11 mouse cellular contexts compared by ENCODE assay signal in genomic region chr19:8815812-8816211, GRCm38 (mm10). TPM values are rescaled to one million over a fixed set of nuclear protein-coding genes. Genes with fewer than 3 reads are reported as not detected.
A peak's percentile ranks its signal among the peaks of the same experiment; 100 is the strongest.
DNase-seq lines count a peak whose midpoint lies in the region; ATAC-seq and TF ChIP-seq lines count a peak whose summit lies in the region.
"Had no signal": no experiment of that assay in that cellular context is flagged by ENCODE, and none has a peak within 500 bp of the region (broad histone marks: within the 10 kb centered on the region; RNA-seq: fewer than 3 reads in every experiment).

No protein-coding gene starts in this region.

- intact Hi-C loops in heart, adult 2 months (cut with DNase I) = loop anchor here (5.0 kb wide), 4 partner anchors 44 to 94 kb away; partner anchors contain the start of genes 1700092M07Rik, Nxf1, Slc3a2 and Stx5a

- H3K4me2 ChIP-seq in heart, embryonic 13.5 days = no peak overlapping the region
- no peak overlapping the region for H3K4me2 ChIP-seq in midbrain, embryonic 14.5 days (ENCODE audit: low read length)
- no peak overlapping the region for H3K4me2 ChIP-seq in midbrain, embryonic 11.5 days
- no peak overlapping the region for H3K4me2 ChIP-seq in forebrain, postnatal 0 days (ENCODE audit: low read depth)

- 83% methylated on average over 11 of the region's 11 CpGs for WGBS in heart, embryonic 13.5 days
- WGBS in heart, adult 2 months = 69% methylated on average over 11 of the region's 11 CpGs
- 81% methylated on average over 11 of the region's 11 CpGs for WGBS in midbrain, embryonic 14.5 days
- 83% methylated on average over 11 of the region's 11 CpGs for WGBS in midbrain, embryonic 11.5 days
- 65% methylated on average over 11 of the region's 11 CpGs for WGBS in forebrain, postnatal 0 days

- H3K27ac ChIP-seq in heart, embryonic 13.5 days (replicated peaks) = no peak overlapping the region
- H3K27ac ChIP-seq in heart, adult 2 months = no peak overlapping the region
- no peak overlapping the region for H3K27ac ChIP-seq in midbrain, embryonic 14.5 days (replicated peaks; ENCODE audit: low read depth, low read length)
- no peak overlapping the region for H3K27ac ChIP-seq in midbrain, embryonic 11.5 days (ENCODE audit: low read depth, low read length)
- H3K27ac ChIP-seq in forebrain, postnatal 0 days (ENCODE audit: low read depth, low read length) = no peak overlapping the region

- H3K27me3 ChIP-seq in heart, embryonic 13.5 days (replicated peaks) = no peaks in the 10 kb centered on the region
- no peaks in the 10 kb centered on the region for H3K27me3 ChIP-seq in heart, adult 2 months (ENCODE audit: control insufficient read depth, insufficient read depth, low read length)
- no peaks in the 10 kb centered on the region for H3K27me3 ChIP-seq in midbrain, embryonic 14.5 days (ENCODE audit: control insufficient read depth, insufficient read depth, low read length)
- H3K27me3 ChIP-seq in midbrain, embryonic 11.5 days (ENCODE audit: control insufficient read depth, insufficient read depth, low read length) = no peaks in the 10 kb centered on the region
- H3K27me3 ChIP-seq in forebrain, postnatal 0 days (ENCODE audit: insufficient read depth, low read length) = no peaks in the 10 kb centered on the region

- no peak for DNase-seq in heart, adult 2 months
- DNase-seq in midbrain, embryonic 14.5 days = no peak
- DNase-seq in midbrain, embryonic 11.5 days (ENCODE audit: low spot score, missing footprints) = no peak
- DNase-seq in forebrain, postnatal 0 days = no peak
- peak; percentile 61 for DNase-seq in retina, postnatal 1 day
- DNase-seq in lung, postnatal 4 days = no peak
- no peak for DNase-seq in spleen, postnatal 14 days (ENCODE audit: low spot score in 2 of 2)
- DNase-seq: lung, embryonic 14.5 days; right cerebral cortex, postnatal 4 days had no signal

- no peak for TF ChIP-seq EP300 in heart, adult 2 months (IDR thresholded peaks at IDR 0.05; ENCODE audit: insufficient read depth, low read depth, low read length)

- no peak for ATAC-seq in heart, embryonic 13.5 days (ENCODE audit: extremely low read depth, insufficient number of reproducible peaks, low FRiP score, low TSS enrichment)
- no peak for ATAC-seq in midbrain, embryonic 14.5 days (ENCODE audit: low FRiP score, low TSS enrichment)
- no peak for ATAC-seq in midbrain, embryonic 11.5 days (ENCODE audit: low FRiP score)
- ATAC-seq in forebrain, postnatal 0 days = no peak

- H3K4me1 ChIP-seq in heart, embryonic 13.5 days = peaks cover 23% of the 10 kb centered on the region
- peaks cover 3% of the 10 kb centered on the region for H3K4me1 ChIP-seq in heart, adult 2 months (ENCODE audit: control insufficient read depth, insufficient read depth, low read length)
- H3K4me1 ChIP-seq in midbrain, embryonic 14.5 days (ENCODE audit: control insufficient read depth, insufficient read depth, low read length) = peaks cover 20% of the 10 kb centered on the region
- H3K4me1 ChIP-seq in midbrain, embryonic 11.5 days (ENCODE audit: control insufficient read depth, insufficient read depth, low read length) = peaks cover 17% of the 10 kb centered on the region
- peaks cover 18% of the 10 kb centered on the region for H3K4me1 ChIP-seq in forebrain, postnatal 0 days (ENCODE audit: insufficient read depth)

- peak overlapping the region; percentile 61 for H3K9ac ChIP-seq in heart, embryonic 13.5 days
- no peak overlapping the region for H3K9ac ChIP-seq in heart, adult 2 months (ENCODE audit: low read depth, low read length)
- 0 out of 2 replicates have a peak overlapping the region, but pooled peaks have one; percentile 4 for H3K9ac ChIP-seq in midbrain, embryonic 14.5 days (replicated peaks; ENCODE audit: low read length)
- H3K9ac ChIP-seq in midbrain, embryonic 11.5 days (ENCODE audit: low read length) = no peak overlapping the region
- no peak overlapping the region for H3K9ac ChIP-seq in forebrain, postnatal 0 days

- TF ChIP-seq POLR2A in heart, adult 2 months (IDR thresholded peaks at IDR 0.05; ENCODE audit: insufficient read depth, low read depth, low read length) = no peak

- no peaks in the 10 kb centered on the region for H3K9me3 ChIP-seq in heart, embryonic 13.5 days
- H3K9me3 ChIP-seq in midbrain, embryonic 14.5 days (ENCODE audit: control insufficient read depth, low read length) = no peaks in the 10 kb centered on the region
- no peaks in the 10 kb centered on the region for H3K9me3 ChIP-seq in midbrain, embryonic 11.5 days (ENCODE audit: control insufficient read depth, low read length)
- H3K9me3 ChIP-seq in forebrain, postnatal 0 days (ENCODE audit: low read length) = no peaks in the 10 kb centered on the region

- H3K4me3 ChIP-seq in heart, embryonic 13.5 days = no peak overlapping the region
- H3K4me3 ChIP-seq in heart, adult 2 months = no peak overlapping the region
- no peak overlapping the region for H3K4me3 ChIP-seq in midbrain, embryonic 14.5 days (replicated peaks; ENCODE audit: low read depth, low read length)
- no peak overlapping the region for H3K4me3 ChIP-seq in midbrain, embryonic 11.5 days (ENCODE audit: low read depth, low read length)
- H3K4me3 ChIP-seq in forebrain, postnatal 0 days (ENCODE audit: low read depth, low read length) = no peak overlapping the region

- H3K36me3 ChIP-seq in heart, embryonic 13.5 days = peaks cover 60% of the 10 kb centered on the region
- H3K36me3 ChIP-seq in heart, adult 2 months (ENCODE audit: control insufficient read depth, insufficient read depth, low read length) = peaks cover 6% of the 10 kb centered on the region; the same call in 1 of the 2 replicates
- peaks cover 53% of the 10 kb centered on the region for H3K36me3 ChIP-seq in midbrain, embryonic 14.5 days (ENCODE audit: control insufficient read depth, insufficient read depth, low read length)
- peaks cover 12% of the 10 kb centered on the region; the same call in 1 of the 2 replicates for H3K36me3 ChIP-seq in midbrain, embryonic 11.5 days (ENCODE audit: control insufficient read depth, insufficient read depth, low read length)
- H3K36me3 ChIP-seq in forebrain, postnatal 0 days (ENCODE audit: insufficient read depth) = peaks cover 12% of the 10 kb centered on the region

- peaks cover 1% of the 10 kb centered on the region; the same call in 1 of the 2 replicates for H3K79me2 ChIP-seq in heart, adult 2 months (replicated peaks; ENCODE audit: control insufficient read depth, insufficient read depth, low read length)

- TF ChIP-seq CTCF in heart, adult 2 months (IDR thresholded peaks at IDR 0.05) = no peak
- peak; percentile 36 for TF ChIP-seq CTCF in forebrain, postnatal 0 days (IDR thresholded peaks at IDR 0.05; ENCODE audit: low read depth)

RNA-seq across cellular contexts. Expression of gene Ttc9c, which starts 3.3 kb away (rescaled TPM):
- polyA plus RNA-seq in heart, embryonic 13.5 days (2015; fragmentation: Nextera tagmentation; extraction: Ambion mirVana) = 32.9 and 38.9 TPM in 2 replicates
- 10 to 100 TPM; 14.1 TPM for total RNA-seq in heart, adult 2 months (2021)
- 9.5 and 17.8 TPM in 2 replicates for polyA plus RNA-seq in heart, adult 2 months (2012; rRNA removed)
- 37.5 and 55.8 TPM in 2 replicates for polyA plus RNA-seq in midbrain, embryonic 14.5 days (2014; fragmentation: Nextera tagmentation; extraction: Ambion mirVana)
- 51.7 and 59.7 TPM in 2 replicates for polyA plus RNA-seq in midbrain, embryonic 11.5 days (2014; fragmentation: Nextera tagmentation; extraction: Ambion mirVana)
- total RNA-seq in forebrain, postnatal 0 days (2014; rRNA removed) = 71.9 and 72.6 TPM in 2 replicates
- polyA plus RNA-seq in forebrain, postnatal 0 days (2015; fragmentation: Nextera tagmentation; extraction: Ambion mirVana) = 34.1 and 44.4 TPM in 2 replicates

RNA-seq across cellular contexts. Expression of gene Hnrnpul2, which starts 4.0 kb away (rescaled TPM):
- 2.9 TPM in 2 replicates for polyA plus RNA-seq in heart, embryonic 13.5 days (2015; fragmentation: Nextera tagmentation; extraction: Ambion mirVana)
- 10 to 100 TPM; 44.7 to 47.5 TPM for total RNA-seq in heart, adult 2 months (2021)
- 12.4 and 23.2 TPM in 2 replicates for polyA plus RNA-seq in heart, adult 2 months (2012; rRNA removed)
- 8.8 and 9.6 TPM in 2 replicates for polyA plus RNA-seq in midbrain, embryonic 14.5 days (2014; fragmentation: Nextera tagmentation; extraction: Ambion mirVana)
- polyA plus RNA-seq in midbrain, embryonic 11.5 days (2014; fragmentation: Nextera tagmentation; extraction: Ambion mirVana) = 6.1 and 6.2 TPM in 2 replicates
- 28.2 and 38.3 TPM in 2 replicates for total RNA-seq in forebrain, postnatal 0 days (2014; rRNA removed)
- 3.9 and 5.3 TPM in 2 replicates for polyA plus RNA-seq in forebrain, postnatal 0 days (2015; fragmentation: Nextera tagmentation; extraction: Ambion mirVana)

RNA-seq across cellular contexts. Expression of gene Zbtb3, which starts 13.5 kb away (rescaled TPM):
- 3.7 and 3.9 TPM in 2 replicates for polyA plus RNA-seq in heart, embryonic 13.5 days (2015; fragmentation: Nextera tagmentation; extraction: Ambion mirVana)
- 1 to 10 TPM; 1.4 to 1.5 TPM for total RNA-seq in heart, adult 2 months (2021)
- 2.0 and 2.5 TPM in 2 replicates for polyA plus RNA-seq in heart, adult 2 months (2012; rRNA removed)
- 7.2 and 7.9 TPM in 2 replicates for polyA plus RNA-seq in midbrain, embryonic 14.5 days (2014; fragmentation: Nextera tagmentation; extraction: Ambion mirVana)
- 6.1 and 6.5 TPM in 2 replicates for polyA plus RNA-seq in midbrain, embryonic 11.5 days (2014; fragmentation: Nextera tagmentation; extraction: Ambion mirVana)
- total RNA-seq in forebrain, postnatal 0 days (2014; rRNA removed) = 7.0 and 7.3 TPM in 2 replicates
- 4.3 and 5.0 TPM in 2 replicates for polyA plus RNA-seq in forebrain, postnatal 0 days (2015; fragmentation: Nextera tagmentation; extraction: Ambion mirVana)

RNA-seq across cellular contexts. Expression of gene AC129217.1, which starts 13.8 kb away (rescaled TPM):
- polyA plus RNA-seq in heart, embryonic 13.5 days (2015; fragmentation: Nextera tagmentation; extraction: Ambion mirVana) = not detected in 2 replicates
- not detected for total RNA-seq in heart, adult 2 months (2021)
- not detected in 2 replicates for polyA plus RNA-seq in heart, adult 2 months (2012; rRNA removed)
- polyA plus RNA-seq in midbrain, embryonic 14.5 days (2014; fragmentation: Nextera tagmentation; extraction: Ambion mirVana) = not detected in 2 replicates
- not detected in 2 replicates for polyA plus RNA-seq in midbrain, embryonic 11.5 days (2014; fragmentation: Nextera tagmentation; extraction: Ambion mirVana)
- total RNA-seq in forebrain, postnatal 0 days (2014; rRNA removed) = not detected in 2 replicates
- not detected in 2 replicates for polyA plus RNA-seq in forebrain, postnatal 0 days (2015; fragmentation: Nextera tagmentation; extraction: Ambion mirVana)
- total RNA-seq: left cerebral cortex, postnatal 25 days had no signal
- polyA plus RNA-seq: lung, embryonic 14.5 days had no signal

RNA-seq across cellular contexts. Expression of gene Polr2g, which starts 17.4 kb away (rescaled TPM):
- 129 and 143 TPM in 2 replicates for polyA plus RNA-seq in heart, embryonic 13.5 days (2015; fragmentation: Nextera tagmentation; extraction: Ambion mirVana)
- total RNA-seq in heart, adult 2 months (2021) = 10 to 100 TPM; 53.4 to 56.3 TPM
- polyA plus RNA-seq in heart, adult 2 months (2012; rRNA removed) = 55.1 and 84.1 TPM in 2 replicates
- 156 and 165 TPM in 2 replicates for polyA plus RNA-seq in midbrain, embryonic 14.5 days (2014; fragmentation: Nextera tagmentation; extraction: Ambion mirVana)
- 169 and 177 TPM in 2 replicates for polyA plus RNA-seq in midbrain, embryonic 11.5 days (2014; fragmentation: Nextera tagmentation; extraction: Ambion mirVana)
- total RNA-seq in forebrain, postnatal 0 days (2014; rRNA removed) = 89.3 and 99.3 TPM in 2 replicates
- 193 and 216 TPM in 2 replicates for polyA plus RNA-seq in forebrain, postnatal 0 days (2015; fragmentation: Nextera tagmentation; extraction: Ambion mirVana)

Comparison
In these comparisons a context has a peak if more than half of its experiments do, and no peak if none do; other contexts are left out.
1. H3K9ac ChIP-seq: peak in heart, embryonic 13.5 days (single experiment) and midbrain, embryonic 14.5 days (single experiment); none in heart, adult 2 months (single experiment), midbrain, embryonic 11.5 days (single experiment) and forebrain, postnatal 0 days (single experiment).